In the genomic region with DNA sequence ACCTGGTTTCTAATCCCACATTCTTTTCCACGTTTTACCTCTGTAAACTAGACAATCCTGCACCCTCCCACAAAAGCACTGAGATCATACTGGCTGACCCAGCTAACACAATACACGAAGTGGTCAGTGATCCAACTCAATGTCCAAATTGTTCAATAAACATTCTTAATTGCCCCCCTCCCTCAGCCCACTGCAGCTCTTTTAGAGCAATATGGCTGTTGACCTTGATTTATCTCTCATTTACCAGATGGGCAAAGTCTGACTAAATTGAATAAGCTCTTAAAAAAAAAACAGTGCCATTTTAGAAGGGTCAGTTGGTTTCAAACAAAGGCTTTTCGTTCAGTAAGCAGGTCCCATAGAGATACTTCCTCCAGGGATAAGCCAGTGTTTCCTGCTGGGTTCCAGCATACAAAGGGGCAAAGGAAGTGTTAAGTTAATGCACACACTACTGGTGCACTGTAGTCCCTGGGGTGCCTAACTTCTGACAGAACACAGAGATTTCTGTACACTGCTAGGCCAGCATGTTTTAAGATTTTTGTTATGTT, we compare ENCODE assay signal across 16 mouse cellular contexts.
A peak's percentile ranks its signal among the peaks of the same experiment; 100 is the strongest.
DNase-seq lines count a peak whose midpoint lies in the region; ATAC-seq and TF ChIP-seq lines count a peak whose summit lies in the region.
"Had no signal": no experiment of that assay in that cellular context is flagged by ENCODE, and none has a peak within 500 bp of the region (broad histone marks: within the 10 kb centered on the region; RNA-seq: fewer than 3 reads in every experiment).

No protein-coding gene starts in this region.

- peak overlapping the region; percentile 76 for H3K27ac ChIP-seq in hindbrain, embryonic 11.5 days (ENCODE audit: low read depth, low read length)
- no peak overlapping the region for H3K27ac ChIP-seq in hindbrain, embryonic 16.5 days (ENCODE audit: low read depth, low read length)
- no peak overlapping the region for H3K27ac ChIP-seq in lung, postnatal 0 days (ENCODE audit: low read length)
- H3K27ac ChIP-seq in brown adipose tissue, adult 24 weeks (replicated peaks; ENCODE audit: low read depth, low read length): peak overlapping the region; percentile 27; the same call in 1 of the 2 replicates
- no peak overlapping the region for H3K27ac ChIP-seq in thymus, adult 2 months (ENCODE audit: control insufficient read depth, insufficient read depth, low read length)
- H3K27ac ChIP-seq: embryonic facial prominence, embryonic 12.5 days; heart, embryonic 15.5 days; liver, embryonic 12.5 days had no signal

- H3K4me3 ChIP-seq in hindbrain, embryonic 11.5 days (ENCODE audit: low read depth, low read length): no peak overlapping the region
- H3K4me3 ChIP-seq in hindbrain, embryonic 16.5 days (ENCODE audit: low read length): no peak overlapping the region
- H3K4me3 ChIP-seq in lung, postnatal 0 days (ENCODE audit: low read depth, low read length): no peak overlapping the region
- no peak overlapping the region for H3K4me3 ChIP-seq in brown adipose tissue, adult 24 weeks (ENCODE audit: insufficient read depth, low read depth, low read length)
- no peak overlapping the region for H3K4me3 ChIP-seq in thymus, adult 2 months (ENCODE audit: control insufficient read depth, insufficient read depth, low read length)
- H3K4me3 ChIP-seq: embryonic facial prominence, embryonic 12.5 days; heart, embryonic 15.5 days; liver, embryonic 12.5 days had no signal

- no peaks in the 10 kb centered on the region for H3K36me3 ChIP-seq in hindbrain, embryonic 11.5 days (ENCODE audit: control insufficient read depth, insufficient read depth, low read length)
- no peaks in the 10 kb centered on the region for H3K36me3 ChIP-seq in hindbrain, embryonic 16.5 days (ENCODE audit: control insufficient read depth, insufficient read depth, low read length)
- H3K36me3 ChIP-seq in lung, postnatal 0 days (ENCODE audit: insufficient read depth, low read length): no peaks in the 10 kb centered on the region
- H3K36me3 ChIP-seq in thymus, adult 2 months (ENCODE audit: control insufficient read depth, insufficient read depth, low read length): no peaks in the 10 kb centered on the region
- H3K36me3 ChIP-seq: embryonic facial prominence, embryonic 12.5 days; heart, embryonic 15.5 days; liver, embryonic 12.5 days had no signal

- no peaks in the 10 kb centered on the region for H3K27me3 ChIP-seq in hindbrain, embryonic 11.5 days (ENCODE audit: control insufficient read depth, insufficient read depth, low read length)
- H3K27me3 ChIP-seq in hindbrain, embryonic 16.5 days (replicated peaks; ENCODE audit: control insufficient read depth, insufficient read depth, low read length): no peaks in the 10 kb centered on the region
- H3K27me3 ChIP-seq in lung, postnatal 0 days (replicated peaks; ENCODE audit: insufficient read depth, low read length): no peaks in the 10 kb centered on the region
- H3K27me3 ChIP-seq in thymus, adult 2 months (ENCODE audit: control insufficient read depth, insufficient read depth, low read length): no peaks in the 10 kb centered on the region
- H3K27me3 ChIP-seq: embryonic facial prominence, embryonic 12.5 days; heart, embryonic 15.5 days; liver, embryonic 12.5 days had no signal

- peak; percentile 31 for DNase-seq in hindbrain, embryonic 11.5 days (ENCODE audit: low spot score)
- DNase-seq in lung, postnatal 0 days (ENCODE audit: low spot score): peak; percentile 23
- no peak for DNase-seq in lung, postnatal 25 days (ENCODE audit: low spot score)
- DNase-seq in embryo, embryonic 9.5 days (ENCODE audit: extremely low spot score): peak; percentile 27
- no peak for DNase-seq in cerebellum, postnatal 14 days
- DNase-seq in thymus, adult 2 months: no peak
- DNase-seq: adrenal gland, postnatal 36 days; cerebellum, postnatal 10 days; lung, postnatal 14 days had no signal

- H3K9me3 ChIP-seq in hindbrain, embryonic 11.5 days (ENCODE audit: control insufficient read depth, low read length): no peaks in the 10 kb centered on the region
- no peaks in the 10 kb centered on the region for H3K9me3 ChIP-seq in hindbrain, embryonic 16.5 days (ENCODE audit: control insufficient read depth, low read length)
- H3K9me3 ChIP-seq in lung, postnatal 0 days (ENCODE audit: low read length): no peaks in the 10 kb centered on the region
- H3K9me3 ChIP-seq: embryonic facial prominence, embryonic 12.5 days; heart, embryonic 15.5 days; liver, embryonic 12.5 days had no signal

- no peak for ATAC-seq in hindbrain, embryonic 11.5 days (ENCODE audit: low FRiP score)
- no peak for ATAC-seq in hindbrain, embryonic 16.5 days
- no peak for ATAC-seq in lung, postnatal 0 days
- ATAC-seq: forebrain, embryonic 16.5 days; inflammation-experienced regulatory T-cells, adult 6 months; liver, embryonic 12.5 days had no signal

- TF ChIP-seq POLR2A in thymus, adult 2 months (IDR thresholded peaks at IDR 0.05; ENCODE audit: control insufficient read depth, extremely low read depth, insufficient read depth, low read length, poor library complexity): no peak

- H3K9ac ChIP-seq in hindbrain, embryonic 11.5 days (ENCODE audit: low read depth, low read length): no peak overlapping the region
- H3K9ac ChIP-seq in hindbrain, embryonic 16.5 days (ENCODE audit: low read depth, low read length): no peak overlapping the region
- no peak overlapping the region for H3K9ac ChIP-seq in lung, postnatal 0 days (replicated peaks; ENCODE audit: low read depth)
- H3K9ac ChIP-seq: embryonic facial prominence, embryonic 12.5 days; heart, embryonic 15.5 days; liver, embryonic 12.5 days had no signal

- H3K4me1 ChIP-seq in hindbrain, embryonic 11.5 days (replicated peaks; ENCODE audit: control insufficient read depth, insufficient read depth, low read length): no peaks in the 10 kb centered on the region
- H3K4me1 ChIP-seq in hindbrain, embryonic 16.5 days (ENCODE audit: control insufficient read depth, insufficient read depth, low read depth, low read length): no peaks in the 10 kb centered on the region
- no peaks in the 10 kb centered on the region for H3K4me1 ChIP-seq in lung, postnatal 0 days (ENCODE audit: insufficient read depth, low read depth, low read length)
- H3K4me1 ChIP-seq in brown adipose tissue, adult 24 weeks (ENCODE audit: control insufficient read depth, insufficient read depth, insufficient read length, low read length): peaks cover 6% of the 10 kb centered on the region; the same call in 1 of the 2 replicates
- H3K4me1 ChIP-seq in thymus, adult 2 months (replicated peaks; ENCODE audit: control insufficient read depth, insufficient read depth, low read length): no peaks in the 10 kb centered on the region

- TF ChIP-seq CTCF in lung, postnatal 0 days (IDR thresholded peaks at IDR 0.05): no peak
- TF ChIP-seq CTCF in thymus, adult 2 months (IDR thresholded peaks at IDR 0.05; ENCODE audit: borderline replicate concordance, control insufficient read depth, extremely low read depth, insufficient read depth, low read length, poor library complexity): no peak

- no peak overlapping the region for H3K4me2 ChIP-seq in hindbrain, embryonic 11.5 days (replicated peaks; ENCODE audit: low read depth, low read length)
- H3K4me2 ChIP-seq in hindbrain, embryonic 16.5 days (ENCODE audit: low read length): no peak overlapping the region
- H3K4me2 ChIP-seq in lung, postnatal 0 days (replicated peaks; ENCODE audit: low read depth, low read length): no peak overlapping the region
- H3K4me2 ChIP-seq: embryonic facial prominence, embryonic 12.5 days; heart, embryonic 15.5 days; liver, embryonic 12.5 days had no signal

- 23% methylated on average over 3 of the region's 3 CpGs for WGBS in hindbrain, embryonic 11.5 days
- 14% methylated on average over 3 of the region's 3 CpGs for WGBS in hindbrain, embryonic 16.5 days
- 38% methylated on average over 3 of the region's 3 CpGs for WGBS in lung, postnatal 0 days
- 87% methylated on average over 3 of the region's 3 CpGs for WGBS in thymus, adult 2 months

- no peak for TF ChIP-seq EP300 in lung, postnatal 0 days (IDR thresholded peaks at IDR 0.05)

Comparison
In these comparisons a context has a peak if more than half of its experiments do, and no peak if none do; other contexts are left out.
1. DNase-seq: peak in hindbrain, embryonic 11.5 days (single experiment), lung, postnatal 0 days (single experiment) and embryo, embryonic 9.5 days (single experiment); none in lung, postnatal 25 days (single experiment), cerebellum, postnatal 14 days (0 of 2) and thymus, adult 2 months (single experiment).
2. H3K27ac ChIP-seq: peak in hindbrain, embryonic 11.5 days (single experiment) and brown adipose tissue, adult 24 weeks (single experiment); none in hindbrain, embryonic 16.5 days (single experiment), lung, postnatal 0 days (single experiment) and thymus, adult 2 months (single experiment).